Mouse (Mus musculus): ENCODE results near the gene Klhl7.

Klhl7 gene

DNA sequence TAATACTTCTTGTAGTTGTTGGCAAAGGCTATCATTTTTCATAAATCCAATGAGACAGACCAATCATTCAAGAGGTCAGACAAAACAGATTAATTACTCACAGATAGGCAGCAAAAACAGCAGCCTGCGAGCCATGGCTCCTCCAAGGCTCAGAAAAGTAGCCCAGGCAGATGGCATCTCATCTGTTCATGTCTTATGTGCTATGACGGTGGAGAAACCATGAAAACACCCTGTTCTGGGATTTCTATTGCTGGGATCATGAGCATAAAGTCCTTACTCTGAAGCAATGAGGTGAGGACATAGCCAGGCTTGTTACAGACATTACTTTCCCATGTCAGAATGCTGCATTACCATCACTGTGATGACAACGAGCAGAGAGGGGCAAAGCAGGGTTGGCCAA lies 7.9 kb upstream of the Klhl7 start:
- in situ Hi-C loops (cut with MboI, MseI), result no loop called here

DNA sequence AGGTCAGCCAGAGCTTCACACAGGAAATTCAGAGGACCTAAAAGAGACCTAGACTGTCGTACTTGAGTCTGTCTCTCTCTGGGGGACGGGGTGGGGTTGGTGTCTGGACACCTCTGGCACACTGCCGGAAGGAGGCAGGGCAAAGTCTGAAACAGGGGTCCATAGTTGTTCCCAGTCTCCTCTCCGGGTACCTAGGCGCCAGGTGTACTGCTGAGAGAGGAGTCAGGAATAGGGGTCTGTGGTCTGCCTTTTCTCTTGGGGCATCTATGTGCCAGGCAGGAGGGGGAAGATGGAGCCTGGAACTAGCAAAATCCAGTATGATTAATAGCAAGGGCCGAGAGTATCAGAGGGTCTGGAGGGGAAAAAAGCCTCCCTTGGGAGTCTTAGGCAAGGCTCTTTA lies 5.0 kb upstream of the Klhl7 start:
- in situ Hi-C loops (cut with MboI, MseI), result no loop called here

DNA sequence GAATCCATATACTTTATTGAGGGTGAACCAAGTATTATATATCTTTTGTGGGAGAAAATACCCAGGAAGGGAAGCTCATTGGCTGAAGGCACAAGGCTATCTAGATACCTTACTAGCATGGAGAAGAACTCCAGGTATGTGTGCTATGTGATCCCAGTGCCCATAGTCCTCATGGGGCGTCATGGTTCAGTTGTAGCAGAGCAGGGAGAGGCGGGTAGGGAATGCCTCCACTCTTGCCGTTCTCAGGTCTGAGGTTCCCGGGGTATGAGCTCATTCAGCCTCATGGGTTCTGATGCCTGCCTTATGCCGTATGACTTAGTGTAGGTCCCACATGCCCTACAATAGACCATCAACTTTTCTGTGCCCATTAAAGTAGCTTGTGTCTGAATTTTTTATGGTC lies 4.5 kb upstream of the Klhl7 start:
- in situ Hi-C loops (cut with MboI, MseI), result no loop called here

DNA sequence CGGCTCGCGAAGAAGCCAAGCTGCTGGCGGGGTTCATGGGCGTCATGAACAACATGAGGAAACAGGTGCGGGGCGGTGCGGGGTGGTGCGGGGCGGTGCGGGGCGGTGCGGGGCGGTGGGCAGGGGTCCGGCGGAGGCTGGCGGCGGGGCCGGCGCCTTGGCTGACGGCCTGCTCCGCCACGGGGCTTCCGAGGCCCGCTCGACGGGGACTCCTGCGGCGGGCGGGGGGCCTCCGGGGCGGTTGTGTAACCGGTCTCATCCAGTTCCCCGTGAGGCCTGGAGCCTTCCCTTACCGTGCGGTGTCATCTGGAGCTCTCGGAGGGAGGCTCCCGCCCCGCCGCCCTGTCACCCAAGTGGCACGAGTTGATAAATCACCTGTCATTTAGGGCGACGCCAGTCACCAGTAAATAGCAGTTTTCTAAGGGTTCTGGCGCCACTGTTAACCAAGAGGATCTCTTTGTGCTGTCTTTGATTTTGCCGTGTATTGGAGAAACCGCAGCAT lies 456 bp downstream of the Klhl7 start:
- in situ Hi-C loops (cut with MboI, MseI), result loop anchor here in 1 of 2 experiments (5.0 to 10.0 kb wide), 2 partner anchors 51 to 354 kb away; partner anchors contain the start of gene Agap3

DNA sequence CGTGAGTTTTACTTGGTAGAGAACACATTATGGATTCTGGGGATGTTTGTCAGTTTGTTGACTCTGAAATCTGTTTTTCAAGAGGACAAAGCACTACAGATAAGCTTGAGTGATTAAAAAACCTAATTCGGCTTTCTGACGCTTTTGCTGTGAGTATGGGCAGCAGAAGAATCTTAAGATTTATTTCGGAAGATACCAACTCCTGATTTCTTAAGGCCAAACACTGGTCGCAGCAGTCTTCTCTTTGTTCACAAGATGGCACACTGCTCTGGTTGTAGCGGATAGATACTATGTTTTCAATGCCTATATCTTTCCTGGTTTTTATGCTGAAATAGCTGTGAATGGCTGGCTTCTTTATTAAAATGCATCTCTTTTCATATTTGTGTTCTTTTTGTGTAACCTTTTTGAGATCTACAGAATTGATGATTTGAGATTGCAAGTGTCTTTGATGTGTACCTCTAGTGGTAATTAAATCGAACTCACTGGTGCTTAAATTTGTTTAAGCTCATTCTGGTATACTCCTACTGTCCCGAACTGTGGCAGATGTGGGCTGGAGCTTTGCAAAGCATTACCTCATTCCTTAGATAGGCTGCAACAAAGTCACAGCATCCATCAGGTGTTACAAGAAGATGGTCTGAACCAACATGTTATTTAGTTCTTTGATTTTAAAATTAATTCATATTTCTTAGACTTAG lies 1.2 kb downstream of the Klhl7 start:
- in situ Hi-C loops (cut with MboI, MseI), result loop anchor here in 1 of 2 experiments (5.0 to 10.0 kb wide), 2 partner anchors 51 to 353 kb away; partner anchors contain the start of gene Agap3

DNA sequence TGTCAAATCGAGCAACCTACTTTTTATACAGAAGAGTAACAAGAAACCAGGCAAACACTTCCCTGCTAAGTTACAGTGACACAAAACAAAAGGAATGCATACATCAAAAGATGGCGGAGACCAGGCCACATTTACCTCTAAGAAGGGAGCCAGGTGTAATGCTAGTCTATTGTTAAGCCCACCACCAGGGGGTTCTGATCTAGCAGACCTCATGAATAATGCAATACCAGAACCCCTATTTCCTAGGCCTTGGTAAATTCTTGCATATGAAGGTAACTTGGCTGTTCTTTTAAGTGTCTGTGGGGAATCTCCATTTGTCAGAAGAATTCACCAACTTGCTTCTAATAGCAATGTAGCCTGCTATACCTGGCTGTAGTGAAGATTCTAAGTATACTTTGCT lies 2.8 kb downstream of the Klhl7 start:
- in situ Hi-C loops (cut with MboI, MseI), result loop anchor here in 1 of 2 experiments (5.0 to 10.0 kb wide), 2 partner anchors 49 to 352 kb away; partner anchors contain the start of gene Agap3

DNA sequence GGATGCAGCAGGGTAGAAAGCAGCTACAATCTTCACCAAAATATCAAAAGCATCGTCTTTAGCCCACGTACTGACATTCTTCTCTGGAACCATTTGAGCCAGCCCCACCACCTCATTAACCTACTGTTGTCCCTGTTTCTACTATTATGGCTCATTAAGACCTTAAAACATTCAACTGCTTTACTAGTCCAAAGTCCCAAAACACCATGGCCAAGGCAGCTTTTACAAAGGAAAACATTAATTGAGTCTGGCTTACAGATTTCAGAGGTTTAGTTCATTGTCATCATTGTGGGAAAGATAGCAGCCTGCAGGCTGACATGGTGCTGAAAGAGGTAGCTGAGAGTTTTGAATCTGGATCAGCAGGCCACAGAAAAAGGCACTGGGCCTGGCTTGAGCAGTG lies 3.4 kb downstream of the Klhl7 start:
- in situ Hi-C loops (cut with MboI, MseI), result loop anchor here in 1 of 2 experiments (5.0 to 10.0 kb wide), 2 partner anchors 48 to 351 kb away; partner anchors contain the start of gene Agap3

DNA sequence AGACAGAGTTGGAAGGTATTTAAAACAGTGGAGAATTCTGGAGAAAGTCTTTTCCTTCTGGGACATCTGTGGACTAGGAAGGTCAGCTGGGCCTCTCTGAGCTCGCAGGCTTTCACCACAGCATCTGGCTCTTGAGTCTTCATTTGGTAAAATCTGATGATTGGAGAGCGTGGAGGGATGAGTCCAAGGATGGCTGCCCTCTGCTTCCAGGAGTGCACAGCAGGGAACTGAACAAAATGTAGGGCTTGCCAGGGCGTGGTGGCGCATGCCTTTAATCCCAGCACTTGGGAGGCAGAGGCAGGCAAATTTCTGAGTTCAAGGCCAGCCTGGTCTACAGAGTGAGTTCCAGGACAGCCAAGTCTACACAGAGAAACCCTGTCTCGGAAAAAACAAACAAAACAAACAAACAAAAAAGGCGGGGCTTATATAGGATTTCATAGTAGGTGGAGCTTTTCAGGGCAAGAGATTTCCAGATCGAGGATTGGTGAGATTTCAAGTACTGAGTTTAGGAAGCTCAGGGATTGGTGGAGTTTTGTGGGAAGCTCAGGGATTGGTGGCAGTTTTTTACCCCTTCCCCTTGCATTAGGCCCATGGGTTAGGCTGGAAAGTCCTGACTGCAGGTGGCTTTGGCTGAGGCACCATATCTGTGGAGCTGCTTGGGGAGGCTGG lies 6.8 kb downstream of the Klhl7 start:
- in situ Hi-C loops (cut with MboI, MseI), result loop anchor here in 1 of 2 experiments (10.0 kb wide), 1 partner anchor 348 kb away; the partner anchor contains the start of gene Agap3

DNA sequence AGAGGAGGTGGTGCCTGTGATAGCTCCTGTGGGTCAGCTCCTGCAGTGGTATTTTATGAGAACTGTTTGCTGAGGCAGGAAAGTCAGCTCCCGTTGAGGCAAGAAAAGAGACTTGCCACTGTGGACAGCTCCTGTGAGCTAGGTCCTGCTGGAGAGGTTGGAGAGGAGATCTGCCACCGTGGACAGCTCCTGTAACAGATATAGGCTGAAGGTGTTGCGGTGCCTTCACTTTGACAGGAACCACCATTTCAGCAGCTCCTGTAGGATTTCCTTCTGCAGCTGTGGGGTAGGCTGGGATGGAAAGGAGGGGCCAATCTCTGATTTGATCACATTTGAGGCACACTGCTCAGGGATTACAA lies 7.3 kb downstream of the Klhl7 start:
- in situ Hi-C loops (cut with MboI, MseI), result loop anchor here in 1 of 2 experiments (10.0 kb wide), 1 partner anchor 347 kb away; the partner anchor contains the start of gene Agap3

DNA sequence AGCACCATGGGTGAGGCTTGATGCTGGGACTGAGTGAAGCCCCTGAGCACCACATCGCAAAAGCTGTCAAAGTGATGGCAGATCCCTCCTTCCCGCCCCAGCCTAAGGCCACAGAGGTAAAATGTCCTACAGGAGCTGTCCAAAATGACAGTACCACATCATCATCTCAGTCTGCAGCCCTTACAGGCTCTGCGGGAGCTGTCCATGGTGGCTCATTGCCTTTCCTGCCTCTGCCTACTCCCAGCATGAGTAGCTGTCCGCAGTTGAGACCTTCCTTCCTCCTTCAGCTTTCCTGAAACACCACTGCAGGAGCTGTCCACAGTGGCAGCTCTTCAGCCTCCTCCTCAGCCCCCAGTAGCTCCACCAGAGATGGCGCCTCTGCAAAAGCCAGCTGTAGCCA lies 9.7 kb downstream of the Klhl7 start:
- in situ Hi-C loops (cut with MboI, MseI), result no loop called here

DNA sequence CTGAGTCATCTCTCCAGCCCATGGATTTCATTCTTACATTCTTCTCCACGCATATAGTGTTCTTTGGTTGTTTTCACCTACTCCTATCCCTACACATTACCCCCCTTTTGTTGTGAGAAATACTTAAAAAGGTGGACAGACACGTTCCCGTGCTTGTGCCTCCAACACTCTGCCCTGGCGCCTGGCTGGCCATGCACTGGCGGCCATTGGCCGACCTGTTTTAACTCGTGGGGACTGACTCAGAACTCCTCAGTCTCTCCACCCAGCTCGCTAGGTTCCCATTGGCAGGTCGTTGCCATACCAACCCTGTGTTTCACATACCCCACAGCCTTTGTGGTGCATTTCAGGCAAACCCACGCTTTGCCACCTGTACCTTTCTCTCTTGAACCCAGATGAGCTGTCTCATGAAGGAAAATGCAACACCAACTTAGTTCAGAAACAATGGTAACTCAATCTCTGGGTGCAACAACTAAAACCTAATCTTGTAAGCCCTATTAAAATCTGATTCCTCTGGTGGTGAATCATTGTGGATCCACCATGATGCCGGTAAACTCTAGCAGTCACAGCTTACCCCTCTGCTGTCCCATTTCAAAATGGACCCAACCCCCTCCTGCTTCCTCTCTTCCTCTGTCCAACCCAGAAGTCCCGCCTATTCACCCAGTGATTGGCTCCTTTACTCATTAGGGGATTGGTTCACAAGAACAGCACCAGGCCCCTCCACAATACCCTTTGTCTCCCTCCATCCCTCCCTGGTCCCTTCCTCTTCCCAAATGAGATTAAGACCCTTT lies 11.9 kb downstream of the Klhl7 start:
- in situ Hi-C loops (cut with MboI, MseI), result no loop called here

DNA sequence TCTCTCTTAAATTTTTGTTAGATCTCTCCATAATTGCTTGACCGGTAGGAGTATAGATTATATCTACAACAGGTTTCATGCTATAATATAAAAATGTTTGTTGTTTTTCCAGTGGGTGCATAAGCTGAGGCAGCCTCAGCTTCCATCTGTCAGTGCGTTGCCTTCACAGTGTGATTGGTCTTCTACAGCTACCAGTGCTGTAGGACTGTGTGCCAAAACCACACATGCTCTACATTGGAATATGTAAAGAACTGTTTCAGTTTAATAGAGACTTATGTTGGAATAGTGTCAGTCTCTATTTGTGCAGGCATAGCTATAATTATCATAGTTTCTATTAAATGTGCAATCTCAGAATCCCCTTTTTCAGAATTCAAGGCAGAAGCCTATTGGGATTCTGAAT lies 21.8 kb downstream of the Klhl7 start:
- in situ Hi-C loops (cut with MboI, MseI), result no loop called here

DNA sequence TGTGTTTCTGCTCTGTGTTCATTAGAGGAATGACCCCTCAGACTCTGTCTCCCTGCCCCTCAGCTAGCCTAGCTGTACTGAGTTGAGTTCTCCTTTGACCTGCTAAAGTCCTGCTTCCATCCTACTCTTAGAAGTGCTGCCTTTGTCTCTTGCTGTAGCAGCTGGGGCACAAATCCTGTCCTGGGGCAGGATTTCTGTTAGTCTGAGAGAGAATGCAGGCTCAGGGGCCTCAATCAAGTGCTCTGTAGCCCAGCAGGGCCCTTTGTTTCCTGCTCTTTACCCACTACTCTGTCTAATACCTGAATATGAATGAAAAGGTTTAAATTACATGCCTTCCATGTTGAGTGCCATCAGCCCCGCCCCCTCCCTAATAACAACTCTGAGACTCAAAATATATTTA lies 23.8 kb downstream of the Klhl7 start:
- in situ Hi-C loops (cut with MboI, MseI), result no loop called here

DNA sequence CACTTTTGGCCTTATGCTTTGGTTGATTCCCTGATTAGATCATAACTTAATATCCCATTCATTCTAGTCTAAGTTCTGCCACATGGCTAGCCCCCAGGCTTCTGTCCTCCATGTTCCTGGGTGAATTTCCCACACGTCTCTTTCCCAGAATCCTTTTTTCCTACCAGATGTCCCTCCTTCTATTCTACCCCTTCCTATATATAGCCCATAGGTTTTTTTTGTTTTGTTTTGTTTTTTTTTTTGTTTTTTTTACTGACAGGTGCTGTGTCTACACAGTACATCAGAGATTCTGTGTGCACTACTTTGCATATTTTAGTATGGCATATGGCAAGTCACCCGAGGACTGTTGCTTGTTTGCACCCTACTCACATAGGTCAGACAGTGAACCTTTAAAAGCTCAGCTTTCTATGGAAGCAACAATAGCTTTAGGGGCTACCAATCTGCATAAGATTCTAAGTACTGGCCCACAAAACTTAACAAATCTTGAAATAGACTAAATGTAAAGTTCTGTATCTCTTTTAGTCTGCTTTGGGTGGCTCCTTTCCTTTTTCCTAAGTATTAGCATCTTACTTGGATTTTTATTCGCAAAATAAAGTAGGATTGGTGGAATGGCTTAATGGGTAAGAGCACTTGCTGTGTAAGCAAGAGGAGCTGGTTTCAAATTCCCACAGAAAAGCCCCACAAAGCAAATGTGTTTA lies 24.3 kb downstream of the Klhl7 start:
- in situ Hi-C loops (cut with MboI, MseI), result no loop called here

DNA sequence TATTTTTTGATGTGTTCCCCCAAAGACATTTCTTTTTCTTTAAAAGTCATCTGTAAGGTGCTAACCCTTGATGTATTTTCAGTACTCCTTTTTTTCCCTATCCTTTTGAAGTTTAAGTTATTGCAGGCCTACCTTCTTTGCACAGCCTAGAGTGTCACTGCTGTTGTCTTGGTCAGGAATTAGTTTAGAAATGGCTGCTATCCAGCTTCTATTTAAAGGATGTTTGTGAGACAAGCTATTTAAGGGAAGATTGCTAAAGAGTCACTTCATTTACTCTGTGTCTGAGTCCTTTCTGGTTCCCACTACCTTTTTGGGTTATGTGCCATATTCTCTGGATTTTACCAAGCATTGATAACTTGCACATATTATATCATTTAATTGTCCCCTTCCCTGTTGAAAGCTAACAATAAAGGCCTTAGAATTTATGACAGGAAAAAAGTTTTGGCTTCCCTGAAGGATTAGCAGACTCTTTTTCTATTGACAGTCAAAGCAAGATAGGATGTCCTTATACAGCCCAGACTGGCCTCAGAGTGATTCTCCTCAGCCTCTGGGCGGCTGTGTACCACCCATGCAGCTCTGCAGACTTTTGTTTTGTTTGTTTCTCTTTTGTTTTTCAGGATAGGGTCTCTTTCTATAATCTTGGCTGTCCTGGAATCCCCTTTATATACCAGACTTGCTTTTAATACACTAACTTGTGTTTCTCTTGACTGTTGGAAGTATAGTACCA lies 25.7 kb downstream of the Klhl7 start:
- in situ Hi-C loops (cut with MboI, MseI), result no loop called here

DNA sequence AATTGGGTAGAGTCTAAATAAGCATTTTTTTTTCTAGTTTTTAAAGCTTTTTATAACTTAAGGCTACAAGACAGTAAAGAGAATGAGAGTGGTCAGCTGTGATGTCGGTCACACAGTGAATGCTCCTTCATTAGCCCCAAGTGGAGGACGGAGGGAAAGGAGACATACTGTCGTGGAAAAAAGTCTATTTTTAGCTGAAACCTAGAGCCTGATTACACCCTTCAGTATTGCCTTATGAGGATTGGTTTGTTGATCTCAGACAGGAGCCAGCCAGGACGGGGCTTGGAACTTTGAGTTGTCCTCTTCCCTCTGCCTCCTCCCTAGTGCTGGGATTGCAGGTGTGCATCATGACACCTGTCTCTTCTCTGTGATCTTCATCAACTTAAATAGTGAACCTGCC lies 26.6 kb downstream of the Klhl7 start:
- in situ Hi-C loops (cut with MboI, MseI), result no loop called here

DNA sequence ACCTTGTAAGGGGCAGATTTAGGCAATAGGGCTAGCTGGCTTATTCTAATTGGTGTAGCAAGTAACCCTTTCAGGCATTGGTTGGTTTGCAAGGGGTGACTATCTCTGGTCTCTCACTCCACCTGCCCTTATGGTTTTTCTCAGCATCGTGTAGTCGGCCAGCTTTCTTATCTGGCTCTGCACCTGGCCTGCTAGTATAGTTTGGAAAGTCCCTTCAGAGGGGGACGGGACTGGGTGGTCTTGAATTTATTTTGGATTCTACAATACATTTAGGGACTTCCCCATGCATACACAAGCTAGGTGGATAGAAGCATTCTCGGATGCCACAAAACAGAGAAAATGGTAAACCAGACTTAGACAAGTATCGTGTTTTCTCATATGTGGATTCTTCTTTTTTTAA lies 46.6 kb downstream of the Klhl7 start:
- in situ Hi-C loops (cut with MboI, MseI), result no loop called here

DNA sequence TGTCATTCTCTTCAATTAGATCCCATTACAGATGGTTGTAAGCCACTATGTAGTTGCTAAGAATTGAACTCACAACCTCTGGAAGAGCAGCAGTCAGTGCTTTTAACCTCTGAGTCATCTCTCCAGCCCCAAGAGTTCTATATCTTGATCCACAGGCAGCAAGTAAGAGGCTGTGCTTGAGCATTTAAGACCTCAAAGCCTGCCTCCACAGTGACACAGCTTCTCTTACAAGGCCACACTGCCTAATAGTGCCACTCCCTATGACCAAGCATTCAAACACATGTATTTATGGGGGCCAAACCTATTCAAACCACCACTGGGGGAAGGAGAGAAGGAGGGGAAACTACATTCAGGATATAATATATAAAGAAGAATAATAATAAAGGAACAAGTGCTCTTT lies 51.8 kb downstream of the Klhl7 start:
- in situ Hi-C loops (cut with MboI, MseI), result loop anchor here in 1 of 2 experiments (5.0 kb wide), 1 partner anchor 50 kb away; the partner anchor contains the start of gene Klhl7

DNA sequence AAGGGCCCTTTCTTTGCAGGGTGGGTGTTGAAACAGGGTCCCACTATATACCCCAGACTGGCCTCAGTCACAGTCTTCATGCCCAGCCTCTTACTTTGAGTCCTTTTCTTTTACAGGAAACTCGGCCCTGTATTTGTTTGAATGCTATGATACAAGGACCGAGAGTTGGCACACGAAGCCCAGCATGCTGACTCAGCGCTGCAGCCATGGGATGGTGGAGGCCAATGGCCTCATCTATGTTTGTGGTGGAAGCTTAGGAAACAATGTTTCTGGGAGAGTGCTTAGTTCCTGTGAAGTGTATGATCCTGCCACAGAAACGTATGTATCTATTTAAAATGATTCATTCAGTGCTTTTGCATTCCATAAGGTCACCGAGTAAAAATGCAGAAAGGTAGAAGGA lies 56.4 kb downstream of the Klhl7 start:
- in situ Hi-C loops (cut with MboI, MseI), result no loop called here

DNA sequence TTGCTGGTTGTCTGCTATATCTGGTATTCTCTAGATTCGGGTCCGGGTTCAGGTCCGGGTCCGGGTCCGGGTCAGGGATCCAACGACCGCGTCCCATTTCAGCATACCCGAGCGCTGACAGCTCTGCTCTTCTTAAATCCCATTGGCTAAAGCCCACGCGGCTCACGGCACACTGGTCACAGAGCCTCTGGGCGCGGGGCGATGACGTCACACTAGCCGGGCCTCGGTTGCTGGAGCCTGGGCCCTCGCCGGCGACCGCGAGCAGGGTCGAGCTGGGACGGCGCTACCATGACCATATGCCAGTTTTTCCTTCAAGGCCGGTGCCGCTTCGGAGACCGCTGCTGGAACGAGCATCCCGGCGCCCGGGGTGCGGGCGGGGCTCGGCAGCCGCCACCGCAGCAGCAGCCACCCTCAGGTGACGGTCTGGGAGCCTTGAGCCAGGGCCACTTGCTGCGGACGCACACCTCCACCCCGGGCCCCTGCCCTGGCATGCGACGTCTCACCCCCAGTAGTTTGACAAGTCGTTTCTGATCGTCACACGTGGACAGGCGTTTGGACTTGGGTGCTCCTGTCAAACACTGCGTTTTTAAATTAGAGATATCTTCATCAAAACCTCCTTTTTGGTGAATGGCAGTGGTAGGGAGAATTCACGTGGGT lies 64.5 kb downstream of the Klhl7 start, which contains the start of gene Nupl2:
TSS of gene Nupl2 (plus strand) at position 175 of the 657 bp plus-strand sequence.
- in situ Hi-C loops (cut with MboI, MseI), result no loop called here

Measured in T-helper 17 cell (primary cell).